Mouse (Mus musculus) cerebellum, adult 2 months (tissue): ENCODE results near the gene Zer1. TPM values are rescaled to one million over a fixed set of nuclear protein-coding genes. Genes with fewer than 3 reads are reported as not detected.

Experiments
- DNase-seq, 2 experiments: peaks; one replicate each; pipeline ENCODE4 v3.0.0; 2021
- H3K27ac ChIP-seq: fragments of 200-500 bp; 2 replicates; pipeline ENCODE4 v1.5.1; 2012; ENCODE audit warnings: low read length, control low read depth, inconsistent platforms; ENCODE audit not compliant: insufficient read depth
- H3K27me3 ChIP-seq: fragments of 200-500 bp; 2 replicates; pipeline ENCODE4 v1.6.1; 2012; ENCODE audit warnings: inconsistent platforms, mild to moderate bottlenecking, low read length, moderate library complexity; ENCODE audit not compliant: control insufficient read depth, insufficient read depth
- H3K4me1 ChIP-seq: fragments of 200-500 bp; 2 replicates; pipeline ENCODE4 v1.6.1; 2011; ENCODE audit warnings: low read length; ENCODE audit not compliant: control insufficient read depth, insufficient read depth
- H3K4me3 ChIP-seq: fragments of 200-500 bp; replicated peaks from 2 replicates; pipeline ENCODE3; 2011; ENCODE audit warnings: mild to moderate bottlenecking, low read depth, low read length, control low read depth; ENCODE audit not compliant: insufficient read depth
- CTCF ChIP-seq: fragments of 200-500 bp; IDR thresholded peaks from 2 replicates; pipeline ENCODE4 v1.5.1; 2011; ENCODE audit warnings: low read depth, mild to moderate bottlenecking, control low read depth, low read length, moderate library complexity, borderline replicate concordance; ENCODE audit not compliant: insufficient read depth
- POLR2A ChIP-seq: fragments of 200-500 bp; IDR thresholded peaks from 2 replicates; pipeline ENCODE4 v1.6.1; 2011; ENCODE audit warnings: low read length, control low read depth, borderline replicate concordance; ENCODE audit not compliant: insufficient read depth
- WGBS: fragments of 180-500 bp; shearing (Covaris S2); methylation state at CpG from one replicate; pipeline ENCODE4 v1.1.7; 2018; 5-methylcytosine and 5-hydroxymethylcytosine counted together
- polyA plus RNA-seq: library from polyadenylated mRNA; depleted of rRNA; stranded (reverse); fragments of >200 nt; gene quantifications from 2 replicates; pipeline ENCODE4 v1.2.3, GENCODE M21; 2012

Zer1 gene
- polyA plus RNA-seq, 1 experiment = 137 TPM

- TF ChIP-seq POLR2A (no peak), CTCF (no peak)
- no peak for DNase-seq
- 47% methylated on average over 4 of the region's 4 CpGs for WGBS
- Histone ChIP-seq H3K4me1 (peaks cover 31% of the 10 kb centered on the region), H3K27me3 (no peaks in the 10 kb centered on the region), H3K4me3 (no peak overlapping the region), H3K27ac (no peak overlapping the region)
Observed at GRCm38 (mm10) chr2:30120269-30120668, 4.1 kb downstream of the Zer1 start.

GRCm38 (mm10) chr2:30119641-30120051 is 4.7 kb downstream of the Zer1 start:
- Histone ChIP-seq H3K4me1 (peaks cover 29% of the 10 kb centered on the region), H3K27me3 (no peaks in the 10 kb centered on the region), H3K27ac (peak overlapping the region; percentile 66), H3K4me3 (no peak overlapping the region)
- peak in 1 of 2 experiments; percentile 38 for DNase-seq
- TF ChIP-seq POLR2A (no peak), CTCF (no peak)
- WGBS = 6% methylated on average over 6 of the region's 6 CpGs

GRCm38 (mm10) chr2:30112564-30112963 is 11.8 kb downstream of the Zer1 start:
- WGBS = 93% methylated on average over 5 of the region's 5 CpGs
- H3K27me3 ChIP-seq = no peaks in the 10 kb centered on the region
- no peak overlapping the region for H3K4me3 ChIP-seq
- TF ChIP-seq CTCF (no peak), POLR2A (no peak)
- no peaks in the 10 kb centered on the region for H3K4me1 ChIP-seq
- DNase-seq = no peak
- no peak overlapping the region for H3K27ac ChIP-seq

GRCm38 (mm10) chr2:30111500-30111899 is 12.9 kb downstream of the Zer1 start:
- Histone ChIP-seq H3K27ac (no peak overlapping the region), H3K4me3 (no peak overlapping the region), H3K4me1 (no peaks in the 10 kb centered on the region), H3K27me3 (no peaks in the 10 kb centered on the region)
- DNase-seq = no peak
- 94% methylated on average over 2 of the region's 2 CpGs for WGBS
- TF ChIP-seq POLR2A (no peak), CTCF (no peak)

- no peak overlapping the region for H3K4me3 ChIP-seq
- TF ChIP-seq POLR2A (no peak), CTCF (no peak)
- no peaks in the 10 kb centered on the region for H3K4me1 ChIP-seq
- no peak overlapping the region for H3K27ac ChIP-seq
- no peaks in the 10 kb centered on the region for H3K27me3 ChIP-seq
- DNase-seq = no peak
- WGBS = 89% methylated on average over 4 of the region's 4 CpGs
Observed at GRCm38 (mm10) chr2:30108260-30108659, 16.1 kb downstream of the Zer1 start.

GRCm38 (mm10) chr2:30107646-30108045 is 16.7 kb downstream of the Zer1 start:
- 69% methylated on average over 5 of the region's 5 CpGs for WGBS
- DNase-seq = no peak

GRCm38 (mm10) chr2:30106364-30106763 is 18.0 kb downstream of the Zer1 start:
- Histone ChIP-seq H3K27ac (no peak overlapping the region), H3K4me1 (no peaks in the 10 kb centered on the region), H3K27me3 (no peaks in the 10 kb centered on the region), H3K4me3 (no peak overlapping the region)
- DNase-seq = peak; percentile 44 to 63
- TF ChIP-seq POLR2A (no peak), CTCF (peak; percentile 79)

More at GRCm38 (mm10) chr2:30107646-30108045, 16.7 kb downstream of the Zer1 start:
- Histone ChIP-seq H3K27ac (no peak overlapping the region), H3K4me3 (no peak overlapping the region), H3K27me3 (no peaks in the 10 kb centered on the region), H3K4me1 (no peaks in the 10 kb centered on the region)
- no peak for TF ChIP-seq POLR2A
- TF ChIP-seq CTCF = no peak

GRCm38 (mm10) chr2:30100214-30100613 is 24.2 kb downstream of the Zer1 start:
- H3K4me3 ChIP-seq = no peak overlapping the region
- DNase-seq = no peak
- TF ChIP-seq POLR2A (no peak), CTCF (no peak)
- H3K27me3 ChIP-seq = no peaks in the 10 kb centered on the region
- 56% methylated on average over 4 of the region's 4 CpGs for WGBS
- H3K27ac ChIP-seq = no peak overlapping the region
- H3K4me1 ChIP-seq = no peaks in the 10 kb centered on the region

GRCm38 (mm10) chr2:30095882-30096527 is 28.4 kb downstream of the Zer1 start:
- WGBS = 90% methylated on average over 2 of the region's 2 CpGs
- DNase-seq = no peak
- no peak overlapping the region for H3K27ac ChIP-seq
- no peak overlapping the region for H3K4me3 ChIP-seq
- H3K27me3 ChIP-seq = no peaks in the 10 kb centered on the region
- TF ChIP-seq POLR2A (no peak), CTCF (peak; percentile 64; the same call in 1 of the 2 replicates)
- no peaks in the 10 kb centered on the region; the same call in 1 of the 2 replicates for H3K4me1 ChIP-seq
